Mouse (Mus musculus) forebrain, embryonic 10.5 days (tissue): ENCODE measurements around the gene Fbxo39. TPM values are rescaled to one million over a fixed set of nuclear protein-coding genes. Genes with fewer than 3 reads are reported as not detected.

Experiments used
- DNase-seq: peaks from one replicate; pipeline ENCODE4 v3.0.0-alpha.2; 2017; ENCODE audit warnings: low spot score; ENCODE audit errors: extremely low spot score
- H3K27ac ChIP-seq: fragments of 300-500 bp; sonication (generic); 2 replicates; pipeline ENCODE4 v1.5.1; 2016; ENCODE audit warnings: mild to moderate bottlenecking
- H3K27me3 ChIP-seq: fragments of 300-500 bp; sonication (generic); 2 replicates; pipeline ENCODE4 v1.6.1; 2016; ENCODE audit warnings: mild to moderate bottlenecking; ENCODE audit not compliant: poor library complexity, severe bottlenecking
- H3K36me3 ChIP-seq: fragments of 300-500 bp; sonication (generic); replicated peaks from 2 replicates; pipeline ENCODE4 v1.6.1; 2016; ENCODE audit warnings: mild to moderate bottlenecking, moderate library complexity
- H3K4me1 ChIP-seq: fragments of 300-500 bp; sonication (generic); 2 replicates; pipeline ENCODE4 v1.6.1; 2016
- H3K4me3 ChIP-seq: fragments of 300-500 bp; sonication (generic); 2 replicates; pipeline ENCODE4 v1.5.1; 2016; ENCODE audit warnings: mild to moderate bottlenecking, moderate library complexity
- H3K9me3 ChIP-seq: fragments of 300-500 bp; sonication (generic); 2 replicates; pipeline ENCODE4 v1.6.1; 2016; ENCODE audit warnings: mild to moderate bottlenecking, moderate library complexity
- WGBS: fragments of 180-500 bp; shearing (Covaris S2); methylation state at CpG from one replicate; pipeline ENCODE4 v1.1.7; 2016; 5-methylcytosine and 5-hydroxymethylcytosine counted together
- polyA plus RNA-seq: library from polyadenylated mRNA; unstranded; fragments of >200 nt; fragmentation: Nextera tagmentation; extraction: Ambion mirVana; gene quantifications from 2 replicates; pipeline ENCODE4 v1.2.1, GENCODE M21; 2016

The Fbxo39 gene
- not detected in 2 replicates for polyA plus RNA-seq

- peak within 1 kb of the TSS; percentile 42 for H3K4me3 ChIP-seq
- H3K27ac ChIP-seq: no peak within 1 kb of the TSS
- H3K36me3 ChIP-seq: no peaks in the 10 kb centered on the region
- WGBS: 9% methylated on average over 41 of the region's 42 CpGs
- peaks cover 6% of the 10 kb centered on the region for H3K4me1 ChIP-seq
- peaks cover 34% of the 10 kb centered on the region for H3K27me3 ChIP-seq
- H3K9me3 ChIP-seq: no peaks in the 10 kb centered on the region
- no peak for DNase-seq
Observed at GRCm38 (mm10) chr11:72314151-72314895, at the start of gene Fbxo39. Gene Fbxo39, plus strand, starts transcription at chr11:72314444.

GRCm38 (mm10) chr11:72265483-72265882 is 48.8 kb upstream of the Fbxo39 start:
- H3K4me1 ChIP-seq: peaks cover 27% of the 10 kb centered on the region
- H3K36me3 ChIP-seq: no peaks in the 10 kb centered on the region
- WGBS: 4% methylated on average over 11 of the region's 11 CpGs
- no peaks in the 10 kb centered on the region for H3K9me3 ChIP-seq
- peak overlapping the region; percentile 18 for H3K4me3 ChIP-seq
- DNase-seq: peak; percentile 20
- H3K27ac ChIP-seq: no peak overlapping the region
- H3K27me3 ChIP-seq: peaks cover 60% of the 10 kb centered on the region

GRCm38 (mm10) chr11:72266207-72266959 is 47.9 kb upstream of the Fbxo39 start:
- Histone ChIP-seq H3K27me3 (peaks cover 60% of the 10 kb centered on the region), H3K4me1 (peaks cover 27% of the 10 kb centered on the region), H3K27ac (0 out of 2 replicates have a peak overlapping the region, but pooled peaks have one; percentile 8), H3K4me3 (peak overlapping the region; percentile 59), H3K36me3 (no peaks in the 10 kb centered on the region), H3K9me3 (no peaks in the 10 kb centered on the region)
- WGBS: 2% methylated on average over 46 of the region's 46 CpGs
- peak; percentile 64 for DNase-seq

- Histone ChIP-seq H3K27me3 (peaks cover 60% of the 10 kb centered on the region), H3K4me3 (peak within 1 kb of the TSS; percentile 59), H3K4me1 (peaks cover 27% of the 10 kb centered on the region), H3K27ac (0 out of 2 replicates have a peak within 1 kb of the TSS, but pooled peaks have one; percentile 8), H3K9me3 (no peaks in the 10 kb centered on the region), H3K36me3 (no peaks in the 10 kb centered on the region)
- WGBS: 3% methylated on average over 36 of the region's 36 CpGs
- DNase-seq: no peak
Observed at GRCm38 (mm10) chr11:72266960-72267560, 47.2 kb upstream of the Fbxo39 start, which contains the start of gene Slc13a5. Gene Slc13a5, minus strand, starts transcription at chr11:72267222.

GRCm38 (mm10) chr11:72271761-72272160 is 42.5 kb upstream of the Fbxo39 start:
- DNase-seq: no peak
- Histone ChIP-seq H3K9me3 (no peaks in the 10 kb centered on the region), H3K27ac (no peak overlapping the region), H3K27me3 (peaks cover 24% of the 10 kb centered on the region), H3K4me1 (peaks cover 9% of the 10 kb centered on the region), H3K4me3 (no peak overlapping the region), H3K36me3 (no peaks in the 10 kb centered on the region)
- 73% methylated on average over 1 of the region's 1 CpGs for whole genome bisulfite sequencing

GRCm38 (mm10) chr11:72273341-72273740 is 40.9 kb upstream of the Fbxo39 start:
- Histone ChIP-seq H3K27ac (no peak overlapping the region), H3K27me3 (peaks cover 8% of the 10 kb centered on the region), H3K4me1 (no peaks in the 10 kb centered on the region), H3K4me3 (no peak overlapping the region), H3K36me3 (no peaks in the 10 kb centered on the region), H3K9me3 (no peaks in the 10 kb centered on the region)
- WGBS: 82% methylated on average over 3 of the region's 3 CpGs
- no peak for DNase-seq

GRCm38 (mm10) chr11:72281143-72281851 is 32.9 kb upstream of the Fbxo39 start:
- no peaks in the 10 kb centered on the region for H3K27me3 ChIP-seq
- no peak overlapping the region for H3K4me3 ChIP-seq
- H3K27ac ChIP-seq: no peak overlapping the region
- no peaks in the 10 kb centered on the region for H3K9me3 ChIP-seq
- H3K4me1 ChIP-seq: 0 out of 2 replicates have a peak, but pooled peaks cover 3% of the 10 kb centered on the region
- H3K36me3 ChIP-seq: no peaks in the 10 kb centered on the region
- no peak for DNase-seq
- 85% methylated on average over 5 of the region's 5 CpGs for WGBS

- Histone ChIP-seq H3K9me3 (no peaks in the 10 kb centered on the region), H3K4me3 (no peak overlapping the region), H3K36me3 (no peaks in the 10 kb centered on the region), H3K4me1 (0 out of 2 replicates have a peak, but pooled peaks cover 3% of the 10 kb centered on the region), H3K27me3 (no peaks in the 10 kb centered on the region), H3K27ac (no peak overlapping the region)
- DNase-seq: no peak
- WGBS: 71% methylated on average over 5 of the region's 5 CpGs
Observed at GRCm38 (mm10) chr11:72281852-72282400, 32.3 kb upstream of the Fbxo39 start.

GRCm38 (mm10) chr11:72283486-72284224 is 30.6 kb upstream of the Fbxo39 start:
- Histone ChIP-seq H3K27me3 (no peaks in the 10 kb centered on the region), H3K9me3 (no peaks in the 10 kb centered on the region), H3K4me1 (0 out of 2 replicates have a peak, but pooled peaks cover 3% of the 10 kb centered on the region), H3K27ac (no peak overlapping the region), H3K36me3 (no peaks in the 10 kb centered on the region), H3K4me3 (no peak overlapping the region)
- WGBS: 90% methylated on average over 16 of the region's 16 CpGs
- no peak for DNase-seq

GRCm38 (mm10) chr11:72284532-72285182 is 29.6 kb upstream of the Fbxo39 start:
- Histone ChIP-seq H3K9me3 (no peaks in the 10 kb centered on the region), H3K4me3 (no peak overlapping the region), H3K4me1 (0 out of 2 replicates have a peak, but pooled peaks cover 3% of the 10 kb centered on the region), H3K27me3 (no peaks in the 10 kb centered on the region), H3K36me3 (no peaks in the 10 kb centered on the region), H3K27ac (no peak overlapping the region)
- no peak for DNase-seq
- 86% methylated on average over 14 of the region's 14 CpGs for WGBS

GRCm38 (mm10) chr11:72285971-72286480 is 28.2 kb upstream of the Fbxo39 start:
- WGBS: 75% methylated on average over 6 of the region's 6 CpGs
- DNase-seq: no peak
- H3K36me3 ChIP-seq: no peaks in the 10 kb centered on the region
- H3K9me3 ChIP-seq: no peaks in the 10 kb centered on the region
- no peak overlapping the region for H3K4me3 ChIP-seq
- H3K27me3 ChIP-seq: no peaks in the 10 kb centered on the region
- no peak overlapping the region for H3K27ac ChIP-seq
- H3K4me1 ChIP-seq: 0 out of 2 replicates have a peak, but pooled peaks cover 3% of the 10 kb centered on the region
